Mouse (Mus musculus) stomach, embryonic 16.5 days (tissue): Measurements from ENCODE around the gene Gm11562. TPM values are rescaled to one million over a fixed set of nuclear protein-coding genes. Genes with fewer than 3 reads are reported as not detected.
"Not testable (repeated sequence)": the region's sequence is repeated elsewhere in the genome, so short reads cannot be mapped to it uniquely, and the experiment has no call there.

Experiments used
- ATAC-seq: fragments of 200-750 bp; cut with Nextera tagmentation; 2 replicates; pipeline ENCODE4 v1.8.0; 2017; ENCODE audit warnings: moderate number of reproducible peaks, moderate TSS enrichment; ENCODE audit not compliant: insufficient read depth, low FRiP score
- H3K27ac ChIP-seq: fragments of 300-500 bp; sonication (generic); 2 replicates; pipeline ENCODE4 v1.5.1; 2014; ENCODE audit warnings: low read length
- H3K27me3 ChIP-seq: fragments of 300-500 bp; sonication (generic); 2 replicates; pipeline ENCODE4 v1.6.1; 2014; ENCODE audit warnings: low read length, control low read depth, mixed read lengths; ENCODE audit not compliant: control insufficient read depth, insufficient read depth
- H3K36me3 ChIP-seq: fragments of 300-500 bp; sonication (generic); 2 replicates; pipeline ENCODE4 v1.6.1; 2014; ENCODE audit warnings: low read length; ENCODE audit not compliant: control insufficient read depth, insufficient read depth
- H3K4me1 ChIP-seq: fragments of 300-500 bp; sonication (generic); 2 replicates; pipeline ENCODE4 v1.6.1; 2014; ENCODE audit warnings: low read length, control low read depth, mixed read lengths; ENCODE audit not compliant: control insufficient read depth, insufficient read depth
- H3K4me2 ChIP-seq: fragments of 300-500 bp; sonication (generic); 2 replicates; pipeline ENCODE4 v1.6.1; 2014; ENCODE audit warnings: low read depth, low read length, mixed read lengths
- H3K4me3 ChIP-seq: fragments of 300-500 bp; sonication (generic); replicated peaks from 2 replicates; pipeline ENCODE4 v1.5.1; 2014; ENCODE audit warnings: mild to moderate bottlenecking, low read length
- H3K9ac ChIP-seq: fragments of 300-500 bp; sonication (generic); 2 replicates; pipeline ENCODE4 v1.6.1; 2014; ENCODE audit warnings: low read length
- H3K9me3 ChIP-seq: fragments of 300-500 bp; sonication (generic); replicated peaks from 2 replicates; pipeline ENCODE4 v1.6.1; 2016; ENCODE audit warnings: low read length, control low read depth; ENCODE audit not compliant: control insufficient read depth
- WGBS: fragments of 180-500 bp; shearing (Covaris S2); extraction: QIAGEN DNeasy Blood & Tissue Kit; methylation state at CpG from one replicate; pipeline ENCODE4 v1.1.7; 2014; 5-methylcytosine and 5-hydroxymethylcytosine counted together
- polyA plus RNA-seq: library from polyadenylated mRNA; unstranded; fragments of >200 nt; fragmentation: Nextera tagmentation; extraction: Ambion mirVana; gene quantifications from 2 replicates; pipeline ENCODE4 v1.2.1, GENCODE M21; 2015

Gene Gm11562
- polyA plus RNA-seq, 1 experiment from 2014 or later = not detected

- ATAC-seq = no peak
- Histone ChIP-seq H3K4me3 (no peak overlapping the region), H3K27me3 (no peaks in the 10 kb centered on the region), H3K36me3 (no peaks in the 10 kb centered on the region), H3K4me1 (no peaks in the 10 kb centered on the region), H3K9me3 (no peaks in the 10 kb centered on the region), H3K27ac (no peak overlapping the region), H3K4me2 (no peak overlapping the region), H3K9ac (no peak overlapping the region)
- WGBS = 69% methylated on average over 1 of the region's 1 CpGs
Observed at GRCm38 (mm10) chr11:99609126-99609525, 11.1 kb downstream of the Gm11562 start.

GRCm38 (mm10) chr11:99603208-99603607, 17.0 kb downstream of the Gm11562 start, which contains the start of gene Gm11938:
Gm11938 (minus strand) TSS chr11:99603308.
- H3K9ac ChIP-seq, H3K4me3 ChIP-seq, H3K4me1 ChIP-seq, H3K27ac ChIP-seq, H3K4me2 ChIP-seq, H3K9me3 ChIP-seq, H3K36me3 ChIP-seq, ATAC-seq, H3K27me3 ChIP-seq: not testable (repeated sequence)
- 26% methylated on average over 1 of the region's 1 CpGs for WGBS

- not testable (repeated sequence) for H3K9ac ChIP-seq, H3K9me3 ChIP-seq
- 72% methylated on average over 6 of the region's 6 CpGs for WGBS
Observed at GRCm38 (mm10) chr11:99597742-99598141, 22.5 kb downstream of the Gm11562 start, which contains the start of gene Krtap9-3. Krtap9-3 (minus strand) TSS chr11:99598105.

GRCm38 (mm10) chr11:99590981-99591380, 29.3 kb downstream of the Gm11562 start, which contains the start of gene Krtap1-3:
Krtap1-3 (minus strand) TSS chr11:99591339.
- no peak for ATAC-seq
- no peak within 1 kb of the TSS for H3K4me3 ChIP-seq
- H3K9ac ChIP-seq = no peak within 1 kb of the TSS
- 78% methylated on average over 6 of the region's 6 CpGs for WGBS
- no peaks in the 10 kb centered on the region for H3K36me3 ChIP-seq
- H3K4me2 ChIP-seq = no peak within 1 kb of the TSS
- H3K27ac ChIP-seq = no peak within 1 kb of the TSS
- H3K4me1 ChIP-seq = no peaks in the 10 kb centered on the region
- no peaks in the 10 kb centered on the region for H3K9me3 ChIP-seq
- H3K27me3 ChIP-seq = no peaks in the 10 kb centered on the region

More at GRCm38 (mm10) chr11:99597742-99598141, 22.5 kb downstream of the Gm11562 start, which contains the start of gene Krtap9-3:
- not testable (repeated sequence) for H3K4me3 ChIP-seq, H3K27ac ChIP-seq, H3K4me2 ChIP-seq, H3K27me3 ChIP-seq, H3K36me3 ChIP-seq, ATAC-seq, H3K4me1 ChIP-seq

GRCm38 (mm10) chr11:99585096-99585495, 35.1 kb downstream of the Gm11562 start:
- no peak overlapping the region for H3K4me2 ChIP-seq
- H3K4me1 ChIP-seq = no peaks in the 10 kb centered on the region
- no peaks in the 10 kb centered on the region for H3K9me3 ChIP-seq
- ATAC-seq = no peak
- H3K4me3 ChIP-seq = no peak overlapping the region
- WGBS = 87% methylated on average over 7 of the region's 7 CpGs
- no peaks in the 10 kb centered on the region for H3K27me3 ChIP-seq
- no peak overlapping the region for H3K27ac ChIP-seq
- no peak overlapping the region for H3K9ac ChIP-seq
- H3K36me3 ChIP-seq = no peaks in the 10 kb centered on the region

GRCm38 (mm10) chr11:99583245-99583704, 37.0 kb downstream of the Gm11562 start, which contains the start of gene Krtap1-4:
Krtap1-4 (minus strand) TSS chr11:99583654.
- Histone ChIP-seq H3K27me3 (no peaks in the 10 kb centered on the region), H3K36me3 (no peaks in the 10 kb centered on the region), H3K4me3 (no peak within 1 kb of the TSS), H3K9ac (no peak within 1 kb of the TSS), H3K27ac (no peak within 1 kb of the TSS), H3K4me1 (no peaks in the 10 kb centered on the region), H3K9me3 (no peaks in the 10 kb centered on the region), H3K4me2 (no peak within 1 kb of the TSS)
- WGBS = 70% methylated on average over 5 of the region's 5 CpGs
- no peak for ATAC-seq

GRCm38 (mm10) chr11:99581564-99581963, 38.7 kb downstream of the Gm11562 start:
- Histone ChIP-seq H3K4me2 (no peak overlapping the region), H3K4me3 (no peak overlapping the region), H3K9ac (no peak overlapping the region), H3K9me3 (no peaks in the 10 kb centered on the region), H3K27me3 (no peaks in the 10 kb centered on the region), H3K36me3 (no peaks in the 10 kb centered on the region), H3K27ac (no peak overlapping the region), H3K4me1 (no peaks in the 10 kb centered on the region)
- WGBS = 77% methylated on average over 6 of the region's 6 CpGs
- no peak for ATAC-seq

- H3K27me3 ChIP-seq = no peaks in the 10 kb centered on the region
- H3K36me3 ChIP-seq = no peaks in the 10 kb centered on the region
- H3K9me3 ChIP-seq = no peaks in the 10 kb centered on the region
- H3K27ac ChIP-seq = no peak overlapping the region
- ATAC-seq = no peak
- H3K4me1 ChIP-seq = no peaks in the 10 kb centered on the region
- H3K9ac ChIP-seq = no peak overlapping the region
- H3K4me3 ChIP-seq = no peak overlapping the region
- no peak overlapping the region for H3K4me2 ChIP-seq
- WGBS = 90% methylated on average over 5 of the region's 5 CpGs
Observed at GRCm38 (mm10) chr11:99581051-99581450, 39.2 kb downstream of the Gm11562 start.

GRCm38 (mm10) chr11:99580636-99581035, 39.6 kb downstream of the Gm11562 start, which contains the start of gene Krtap1-5:
Krtap1-5 (minus strand) TSS chr11:99581016.
- Histone ChIP-seq H3K4me2 (no peak within 1 kb of the TSS), H3K27ac (no peak within 1 kb of the TSS), H3K4me1 (no peaks in the 10 kb centered on the region), H3K27me3 (no peaks in the 10 kb centered on the region), H3K36me3 (no peaks in the 10 kb centered on the region), H3K4me3 (no peak within 1 kb of the TSS), H3K9me3 (no peaks in the 10 kb centered on the region), H3K9ac (no peak within 1 kb of the TSS)
- 75% methylated on average over 6 of the region's 6 CpGs for WGBS
- no peak for ATAC-seq
